Mouse (Mus musculus) heart, embryonic 11.5 days (tissue): ENCODE results near the gene Sox5. TPM values are rescaled to one million over a fixed set of nuclear protein-coding genes. Genes with fewer than 3 reads are reported as not detected.

Experiments
- ATAC-seq: fragments of 200-750 bp; cut with Nextera tagmentation; replicated peaks from 2 replicates; pipeline ENCODE4 v1.8.0; 2017; ENCODE audit warnings: moderate library complexity; ENCODE audit not compliant: insufficient number of reproducible peaks, low FRiP score, low TSS enrichment
- H3K27ac ChIP-seq: fragments of 300-500 bp; sonication (generic); 2 replicates; pipeline ENCODE4 v1.5.1; 2014; ENCODE audit warnings: mild to moderate bottlenecking, low read depth, low read length
- H3K27me3 ChIP-seq: fragments of 300-500 bp; sonication (generic); 2 replicates; pipeline ENCODE4 v1.6.1; 2014; ENCODE audit warnings: mild to moderate bottlenecking, low read length, mixed read lengths; ENCODE audit not compliant: control insufficient read depth, insufficient read depth
- H3K36me3 ChIP-seq: fragments of 300-500 bp; sonication (generic); 2 replicates; pipeline ENCODE4 v1.6.1; 2014; ENCODE audit warnings: mild to moderate bottlenecking, low read length, moderate library complexity, mixed read lengths; ENCODE audit not compliant: control insufficient read depth, insufficient read depth
- H3K4me1 ChIP-seq: fragments of 300-500 bp; sonication (generic); 2 replicates; pipeline ENCODE4 v1.6.1; 2014; ENCODE audit warnings: low read length; ENCODE audit not compliant: control insufficient read depth, insufficient read depth
- H3K4me2 ChIP-seq: fragments of 300-500 bp; sonication (generic); 2 replicates; pipeline ENCODE4 v1.6.1; 2014; ENCODE audit warnings: mild to moderate bottlenecking, moderate library complexity
- H3K4me3 ChIP-seq: fragments of 300-500 bp; sonication (generic); 2 replicates; pipeline ENCODE4 v1.5.1; 2014; ENCODE audit warnings: low read depth, low read length
- H3K9ac ChIP-seq: fragments of 300-500 bp; sonication (generic); 2 replicates; pipeline ENCODE4 v1.6.1; 2014; ENCODE audit warnings: mild to moderate bottlenecking, low read depth, low read length, moderate library complexity
- H3K9me3 ChIP-seq: fragments of 300-500 bp; sonication (generic); replicated peaks from 2 replicates; pipeline ENCODE4 v1.6.1; 2016; ENCODE audit warnings: low read length; ENCODE audit not compliant: control insufficient read depth
- WGBS: fragments of 180-500 bp; shearing (Covaris S2); extraction: QIAGEN DNeasy Blood & Tissue Kit; methylation state at CpG from one replicate; pipeline ENCODE4 v1.1.7; 2014; ENCODE audit not compliant: insufficient replicate concordance; 5-methylcytosine and 5-hydroxymethylcytosine counted together
- polyA plus RNA-seq: library from polyadenylated mRNA; unstranded; fragments of >200 nt; fragmentation: Nextera tagmentation; extraction: Ambion mirVana; gene quantifications from 2 replicates; pipeline ENCODE4 v1.2.1, GENCODE M21; 2014

The Sox5 gene
- polyA plus RNA-seq, 1 experiment from 2014 or later: 16.2 TPM

DNA sequence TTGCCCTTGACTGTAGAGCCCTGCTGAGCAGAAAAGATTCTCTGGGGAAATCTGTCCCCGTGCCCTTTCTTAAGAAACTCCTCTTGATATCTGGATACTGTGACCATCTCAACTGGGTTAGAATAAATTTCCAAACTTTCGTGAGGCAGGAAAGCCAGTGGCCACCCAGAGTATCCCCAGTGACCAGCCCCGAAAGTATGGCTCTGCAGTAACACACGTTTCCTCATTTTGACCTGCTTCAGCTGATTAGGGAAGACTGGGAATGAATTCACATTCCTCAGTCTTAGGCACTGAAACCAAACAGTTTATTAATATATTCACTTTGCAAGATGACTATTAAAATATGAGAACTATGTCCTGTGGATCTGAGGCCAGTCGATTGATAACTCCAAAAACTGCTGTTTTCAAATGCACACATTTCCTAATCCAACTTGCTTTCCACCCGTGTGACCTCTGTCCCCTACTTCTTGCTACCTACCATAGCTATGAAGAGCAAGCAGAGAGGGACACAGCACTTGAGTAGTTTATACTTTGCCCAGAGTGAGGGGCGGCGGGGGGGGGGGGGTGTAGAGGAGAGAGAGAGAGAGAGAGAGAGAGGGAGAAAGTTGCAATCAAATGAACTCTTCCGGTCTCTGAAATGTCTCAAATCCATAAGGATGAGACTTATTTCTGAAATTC, 1.0 kb downstream of the Sox5 start:
- Histone ChIP-seq H3K4me2 (peak overlapping the region; percentile 98), H3K27me3 (peaks cover 36% of the 10 kb centered on the region), H3K4me3 (peak overlapping the region; percentile 79), H3K9me3 (no peaks in the 10 kb centered on the region), H3K36me3 (no peaks in the 10 kb centered on the region), H3K4me1 (peaks cover 5% of the 10 kb centered on the region; the same call in 1 of the 2 replicates), H3K27ac (0 out of 2 replicates have a peak overlapping the region, but pooled peaks have one; percentile 66), H3K9ac (peak overlapping the region; percentile 78)
- ATAC-seq: no peak
- 28% methylated on average over 8 of the region's 9 CpGs for WGBS

DNA sequence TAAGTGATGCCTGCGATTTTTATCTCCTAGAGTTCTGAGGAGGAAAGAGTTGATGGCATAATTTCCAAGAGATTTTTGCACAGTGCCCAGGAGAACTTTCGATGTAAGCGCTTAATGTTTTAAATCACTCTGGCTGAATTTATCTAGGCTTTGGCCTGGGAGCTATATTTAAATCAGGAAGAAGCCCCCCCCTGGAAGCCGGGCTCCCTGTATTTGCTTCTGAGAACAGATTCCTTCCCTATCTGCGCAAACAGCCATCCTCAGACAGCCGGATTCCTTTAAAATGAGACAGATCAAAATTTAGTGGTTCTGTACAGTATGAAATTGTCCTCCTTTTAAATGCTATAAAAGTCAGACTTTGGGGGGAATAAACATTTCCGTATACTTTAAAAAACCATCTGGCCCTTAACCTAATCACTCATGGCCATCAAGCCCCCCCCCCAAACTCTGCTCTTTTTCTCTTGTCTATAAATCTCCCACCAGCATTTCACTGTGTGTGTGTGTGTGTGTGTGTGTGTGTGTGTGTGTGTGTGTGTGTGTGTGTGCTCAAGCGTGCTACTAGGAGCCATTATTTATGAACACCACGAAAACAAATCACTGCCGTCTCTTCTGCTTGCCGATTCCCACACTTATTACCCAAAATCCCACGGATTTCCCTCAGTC, 1.7 kb downstream of the Sox5 start:
- Histone ChIP-seq H3K9me3 (no peaks in the 10 kb centered on the region), H3K36me3 (no peaks in the 10 kb centered on the region), H3K4me3 (peak overlapping the region; percentile 79), H3K4me2 (peak overlapping the region; percentile 98), H3K27ac (no peak overlapping the region), H3K9ac (no peak overlapping the region), H3K4me1 (peaks cover 6% of the 10 kb centered on the region; the same call in 1 of the 2 replicates), H3K27me3 (peaks cover 35% of the 10 kb centered on the region)
- 38% methylated on average over 12 of the region's 12 CpGs for WGBS
- no peak for ATAC-seq

DNA sequence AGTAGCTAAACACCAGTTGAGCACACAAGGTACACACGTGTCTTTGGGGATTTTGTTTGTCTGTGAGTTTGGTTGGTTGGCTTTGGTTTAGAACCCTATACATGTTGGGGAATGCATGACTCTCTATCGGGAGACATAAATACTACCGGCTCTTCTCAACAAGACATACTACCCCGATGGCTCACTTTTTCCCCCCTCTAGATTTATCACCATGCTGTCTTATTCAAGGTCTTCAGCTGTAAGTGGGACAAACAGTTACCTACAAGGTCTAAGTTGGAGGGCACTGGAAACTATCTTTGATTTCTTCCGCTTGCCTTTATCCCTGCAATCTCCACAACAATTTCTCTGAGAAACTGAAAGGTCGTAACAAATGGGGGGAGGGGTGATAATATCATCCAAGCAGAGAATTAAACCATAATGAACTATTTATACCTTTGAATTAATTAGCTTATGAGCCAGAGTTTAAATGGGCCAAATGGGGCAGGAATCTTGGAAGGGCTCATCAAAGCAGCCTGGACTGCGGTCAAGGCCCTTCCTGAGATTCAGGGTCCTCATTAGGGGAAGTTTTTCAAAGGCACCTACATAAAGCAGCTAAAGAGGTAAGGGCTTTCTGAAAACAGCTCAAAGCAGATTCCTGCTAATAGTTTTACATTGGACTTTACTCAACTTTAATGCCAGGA, 4.3 kb downstream of the Sox5 start:
- WGBS: 93% methylated on average over 7 of the region's 7 CpGs
- H3K27me3 ChIP-seq: peaks cover 31% of the 10 kb centered on the region
- no peak for ATAC-seq

DNA sequence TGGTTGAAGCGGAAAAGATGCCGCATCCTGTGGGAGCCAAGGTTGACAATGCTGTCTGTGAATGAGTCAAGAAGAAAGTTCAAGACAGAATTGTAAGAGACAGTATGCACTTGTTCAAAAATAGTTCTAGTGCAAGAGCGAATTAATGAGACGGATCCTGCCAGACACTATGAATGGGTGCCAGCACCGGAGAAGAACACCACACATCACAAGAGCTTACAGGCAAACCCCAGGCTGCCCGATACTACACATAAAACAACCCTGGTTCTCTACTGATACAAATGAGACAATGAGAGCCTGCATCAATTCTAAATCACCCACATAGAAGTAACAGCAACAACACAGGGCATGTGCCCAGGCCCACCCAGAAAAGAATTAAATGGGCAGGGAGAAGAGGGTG, 8.0 kb downstream of the Sox5 start:
- Histone ChIP-seq H3K4me1 (peaks cover 9% of the 10 kb centered on the region), H3K4me2 (no peak overlapping the region), H3K36me3 (no peaks in the 10 kb centered on the region), H3K9ac (no peak overlapping the region), H3K27me3 (peaks cover 48% of the 10 kb centered on the region), H3K27ac (no peak overlapping the region), H3K4me3 (no peak overlapping the region), H3K9me3 (no peaks in the 10 kb centered on the region)
- whole genome bisulfite sequencing: 92% methylated on average over 6 of the region's 6 CpGs
- ATAC-seq: no peak

More for the DNA sequence above, 4.3 kb downstream of the Sox5 start:
- no peak overlapping the region for H3K9ac ChIP-seq
- H3K27ac ChIP-seq: no peak overlapping the region
- H3K4me1 ChIP-seq: peaks cover 6% of the 10 kb centered on the region; the same call in 1 of the 2 replicates
- no peaks in the 10 kb centered on the region for H3K9me3 ChIP-seq
- no peak overlapping the region for H3K4me3 ChIP-seq
- H3K36me3 ChIP-seq: no peaks in the 10 kb centered on the region
- no peak overlapping the region for H3K4me2 ChIP-seq

DNA sequence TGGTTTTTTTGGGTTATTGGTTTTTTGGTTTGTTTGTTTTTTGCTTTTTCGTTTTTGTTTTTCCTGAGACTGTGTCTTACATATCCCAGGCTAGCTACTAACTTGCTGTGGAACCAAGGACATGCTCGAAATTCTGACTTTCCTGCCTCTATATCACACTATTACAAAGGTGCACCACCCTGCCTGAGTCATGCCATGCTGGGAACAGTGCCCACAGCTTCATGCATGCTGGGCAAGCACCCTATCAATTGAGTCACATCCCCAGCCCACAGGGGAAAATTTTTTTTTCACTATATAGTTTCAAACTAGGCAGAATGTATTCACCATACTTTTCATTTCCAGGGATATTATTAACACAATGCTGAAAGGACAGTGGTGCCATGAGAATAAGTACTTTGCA, 8.8 kb downstream of the Sox5 start:
- H3K9ac ChIP-seq: no peak overlapping the region
- H3K36me3 ChIP-seq: no peaks in the 10 kb centered on the region
- H3K9me3 ChIP-seq: no peaks in the 10 kb centered on the region
- H3K4me1 ChIP-seq: peaks cover 10% of the 10 kb centered on the region
- no peak overlapping the region for H3K27ac ChIP-seq
- WGBS: 62% methylated on average over 2 of the region's 2 CpGs
- H3K27me3 ChIP-seq: peaks cover 52% of the 10 kb centered on the region
- no peak overlapping the region for H3K4me2 ChIP-seq
- ATAC-seq: no peak
- H3K4me3 ChIP-seq: no peak overlapping the region

DNA sequence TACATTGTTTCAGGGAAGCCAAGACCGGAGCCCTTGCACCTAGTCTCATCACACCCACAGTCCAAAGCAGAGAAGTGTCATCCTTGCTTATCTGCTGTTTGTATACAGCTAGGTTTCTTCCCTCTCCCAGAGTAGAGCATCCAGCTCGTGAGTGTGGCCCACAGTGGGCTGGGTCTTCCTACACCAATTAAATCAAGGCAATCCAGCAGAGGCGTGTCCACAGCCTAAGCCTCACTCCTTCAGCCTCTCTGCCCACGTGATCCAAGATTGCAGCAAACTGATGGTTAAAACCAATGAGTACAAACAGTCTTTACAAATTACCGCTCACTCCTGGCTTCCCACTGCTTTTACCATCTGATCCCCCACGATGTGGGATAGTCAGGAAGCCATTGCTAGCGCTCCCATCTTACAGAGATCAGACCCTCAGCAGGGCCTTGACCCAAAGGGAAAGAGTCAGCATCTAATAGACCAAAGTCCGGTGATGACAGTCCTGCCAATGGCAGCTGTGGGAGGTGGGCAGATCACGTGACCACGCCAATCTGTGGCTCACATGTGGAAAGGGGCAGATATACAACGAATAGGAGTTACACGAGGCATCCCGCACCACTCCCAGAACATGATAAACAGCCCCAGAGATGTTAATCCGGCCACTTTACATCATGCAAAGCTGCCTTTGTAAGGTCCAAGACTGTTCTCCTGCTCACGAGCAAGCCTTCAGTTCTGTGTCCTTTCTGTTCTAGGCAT, 9.4 kb downstream of the Sox5 start:
- H3K4me1 ChIP-seq: peaks cover 10% of the 10 kb centered on the region
- 60% methylated on average over 15 of the region's 15 CpGs for WGBS
- no peak overlapping the region for H3K27ac ChIP-seq
- H3K36me3 ChIP-seq: no peaks in the 10 kb centered on the region
- H3K4me3 ChIP-seq: no peak overlapping the region
- peaks cover 53% of the 10 kb centered on the region for H3K27me3 ChIP-seq
- no peak for ATAC-seq
- H3K9ac ChIP-seq: no peak overlapping the region
- H3K4me2 ChIP-seq: no peak overlapping the region
- no peaks in the 10 kb centered on the region for H3K9me3 ChIP-seq

DNA sequence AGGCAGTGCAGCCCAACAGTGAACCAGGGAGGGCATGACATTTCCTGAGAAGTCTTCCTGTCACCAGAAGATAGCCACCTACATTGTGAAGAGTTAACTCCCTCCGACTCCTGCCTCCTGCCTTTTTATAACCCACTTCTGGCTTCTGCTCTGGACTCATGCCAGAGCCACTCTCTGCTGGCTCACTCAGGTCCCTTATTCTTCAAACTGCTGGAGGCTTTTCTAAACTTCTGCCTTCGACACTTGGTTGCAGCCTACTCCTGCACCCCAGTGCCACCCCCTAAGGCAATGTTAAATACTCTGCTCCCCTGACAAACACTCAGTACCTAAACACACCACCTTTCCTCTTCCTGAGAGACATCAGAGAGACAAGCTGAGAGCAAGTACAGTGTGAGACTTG, 12.7 kb downstream of the Sox5 start:
- Histone ChIP-seq H3K27ac (no peak overlapping the region), H3K4me1 (peaks cover 7% of the 10 kb centered on the region), H3K4me2 (no peak overlapping the region), H3K27me3 (peaks cover 45% of the 10 kb centered on the region), H3K36me3 (no peaks in the 10 kb centered on the region), H3K9me3 (no peaks in the 10 kb centered on the region), H3K9ac (no peak overlapping the region), H3K4me3 (no peak overlapping the region)
- 27% methylated on average over 2 of the region's 2 CpGs for WGBS
- no peak for ATAC-seq

DNA sequence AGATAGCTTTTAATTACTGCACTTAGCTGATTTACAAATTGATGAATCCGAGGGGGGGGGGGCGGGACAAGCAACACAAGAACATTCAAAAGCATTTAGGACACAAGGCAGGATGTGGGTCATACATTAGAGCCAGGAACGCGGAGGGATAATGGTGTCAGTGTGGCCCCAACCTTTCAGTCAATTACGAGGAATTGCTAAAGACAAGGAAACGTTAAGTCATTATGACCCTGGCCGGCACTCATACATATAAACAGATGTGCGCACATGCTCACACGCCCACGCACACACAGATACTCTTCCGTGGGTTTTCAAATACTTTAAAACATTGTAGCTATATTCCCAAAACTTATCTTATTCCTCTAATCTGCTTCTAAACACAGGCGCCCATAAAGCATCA, 19.9 kb downstream of the Sox5 start:
- H3K9ac ChIP-seq: no peak overlapping the region
- no peaks in the 10 kb centered on the region for H3K36me3 ChIP-seq
- no peak overlapping the region for H3K4me2 ChIP-seq
- 0 out of 2 replicates have a peak, but pooled peaks cover 7% of the 10 kb centered on the region for H3K27me3 ChIP-seq
- WGBS: 76% methylated on average over 12 of the region's 12 CpGs
- no peak overlapping the region for H3K27ac ChIP-seq
- no peak for ATAC-seq
- no peaks in the 10 kb centered on the region for H3K4me1 ChIP-seq
- H3K9me3 ChIP-seq: no peaks in the 10 kb centered on the region
- no peak overlapping the region for H3K4me3 ChIP-seq
